Mouse (Mus musculus): ENCODE data around the gene Cpa2.

DNA sequence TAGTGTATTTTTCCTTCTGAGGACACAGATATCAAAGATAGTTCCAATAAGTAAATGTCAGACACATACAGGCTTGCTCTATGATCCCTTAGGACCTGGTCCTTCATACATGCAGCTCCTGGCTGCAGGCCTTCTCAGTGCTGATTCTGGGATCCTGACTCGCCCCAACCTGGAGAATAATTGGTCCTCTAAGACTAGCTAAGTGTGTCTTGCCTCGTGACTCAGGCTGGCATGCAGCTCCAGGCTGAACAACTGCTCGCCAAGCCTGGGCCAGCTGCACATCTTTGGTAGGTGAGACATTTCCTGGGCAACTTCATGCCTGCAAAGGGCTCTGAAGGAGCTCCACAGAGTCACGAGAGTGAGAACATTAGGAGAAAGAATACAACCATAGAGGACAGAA lies 20.8 kb downstream of the Cpa2 start:
- TF ChIP-seq CTCF (IDR thresholded peaks at IDR 0.05; ENCODE audit: control insufficient read depth, insufficient read depth, insufficient read length) (no peak), MAX (IDR thresholded peaks at IDR 0.05) (no peak), MYOD1 (IDR thresholded peaks at IDR 0.05; ENCODE audit: control insufficient read depth, insufficient read length, low read depth) (peak; percentile 52), MYOG (IDR thresholded peaks at IDR 0.05; ENCODE audit: control insufficient read depth, extremely low read depth, insufficient read length) (no peak), FOSL1 (IDR thresholded peaks at IDR 0.05; ENCODE audit: insufficient read depth, low read length, poor library complexity, severe bottlenecking) (no peak)
